Mouse (Mus musculus): ENCODE measurements at regions not wholly inside any gene's neighbourhood (a gene's known extent, or its start where the extent isn't known, plus 50 kb on each side); places are given as distances from the start of the nearest gene placed in this dataset.

DNA sequence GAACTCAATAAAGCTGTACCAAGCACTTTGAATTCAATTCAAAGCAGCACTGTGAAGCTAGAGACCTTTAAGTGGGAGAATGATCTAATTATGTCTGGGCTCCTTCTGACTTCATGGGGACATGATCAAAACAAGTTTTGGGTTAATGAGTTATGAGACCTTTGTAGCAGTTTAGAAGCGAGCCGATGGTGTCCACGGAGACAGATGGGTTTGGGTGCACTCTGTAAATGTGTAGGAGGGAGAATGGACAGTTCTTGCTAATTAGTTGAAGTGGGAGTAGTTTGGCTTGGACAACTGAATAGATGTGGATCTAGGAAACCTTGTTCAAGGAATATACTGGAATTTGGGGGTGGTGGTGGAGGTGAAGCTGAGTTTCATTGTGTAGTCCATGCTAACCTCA lies 186.3 kb upstream of the Cldn34b3 start:
- no peak overlapping the region for H3K4me3 ChIP-seq (ENCODE audit: low read depth, low read length)
- no peaks in the 10 kb centered on the region for H3K36me3 ChIP-seq (ENCODE audit: control insufficient read depth, insufficient read depth, low read length)
- no peaks in the 10 kb centered on the region for H3K9me3 ChIP-seq (replicated peaks; ENCODE audit: control insufficient read depth, low read length, poor library complexity, severe bottlenecking)
- H3K27me3 ChIP-seq (ENCODE audit: control insufficient read depth, insufficient read depth, low read depth, low read length) = no peaks in the 10 kb centered on the region
- H3K4me2 ChIP-seq (ENCODE audit: low read length) = no peak overlapping the region
- H3K27ac ChIP-seq (ENCODE audit: low read length) = no peak overlapping the region
- no peak overlapping the region for H3K9ac ChIP-seq (ENCODE audit: low read depth, low read length)
- ATAC-seq = no peak
- WGBS = 49% methylated on average over 3 of the region's 3 CpGs
- no peaks in the 10 kb centered on the region for H3K4me1 ChIP-seq (ENCODE audit: control insufficient read depth, insufficient read depth, low read length)

DNA sequence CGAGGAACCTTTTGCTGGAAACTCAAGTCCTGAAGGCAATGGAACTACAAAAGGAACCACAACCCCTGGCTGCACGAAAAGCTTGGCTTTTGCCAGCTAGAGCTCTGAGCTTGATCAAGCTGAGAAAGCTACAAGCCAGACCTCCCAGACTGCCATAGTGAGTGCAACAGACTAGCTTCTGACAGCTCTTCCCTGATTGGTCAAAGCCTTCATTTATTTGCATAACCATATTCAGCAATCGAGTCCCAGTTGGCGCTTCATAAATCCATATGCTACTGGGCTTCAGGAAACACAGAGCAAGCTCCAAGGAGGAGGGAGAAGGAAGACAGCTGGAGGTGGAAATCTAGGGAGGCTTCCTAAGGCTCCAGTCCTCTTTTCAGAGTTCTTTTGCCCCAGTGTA lies 181.4 kb upstream of the Cldn34b3 start:
- 80% methylated on average over 4 of the region's 4 CpGs for WGBS
- H3K9me3 ChIP-seq (replicated peaks; ENCODE audit: control insufficient read depth, low read length, poor library complexity, severe bottlenecking) = no peaks in the 10 kb centered on the region
- no peak overlapping the region for H3K4me2 ChIP-seq (ENCODE audit: low read length)
- H3K36me3 ChIP-seq (ENCODE audit: control insufficient read depth, insufficient read depth, low read length) = no peaks in the 10 kb centered on the region
- no peak overlapping the region for H3K27ac ChIP-seq (ENCODE audit: low read length)
- H3K4me3 ChIP-seq (ENCODE audit: low read depth, low read length) = no peak overlapping the region
- H3K4me1 ChIP-seq (ENCODE audit: control insufficient read depth, insufficient read depth, low read length) = no peaks in the 10 kb centered on the region
- no peaks in the 10 kb centered on the region for H3K27me3 ChIP-seq (ENCODE audit: control insufficient read depth, insufficient read depth, low read depth, low read length)
- no peak overlapping the region for H3K9ac ChIP-seq (ENCODE audit: low read depth, low read length)
- no peak for ATAC-seq

DNA sequence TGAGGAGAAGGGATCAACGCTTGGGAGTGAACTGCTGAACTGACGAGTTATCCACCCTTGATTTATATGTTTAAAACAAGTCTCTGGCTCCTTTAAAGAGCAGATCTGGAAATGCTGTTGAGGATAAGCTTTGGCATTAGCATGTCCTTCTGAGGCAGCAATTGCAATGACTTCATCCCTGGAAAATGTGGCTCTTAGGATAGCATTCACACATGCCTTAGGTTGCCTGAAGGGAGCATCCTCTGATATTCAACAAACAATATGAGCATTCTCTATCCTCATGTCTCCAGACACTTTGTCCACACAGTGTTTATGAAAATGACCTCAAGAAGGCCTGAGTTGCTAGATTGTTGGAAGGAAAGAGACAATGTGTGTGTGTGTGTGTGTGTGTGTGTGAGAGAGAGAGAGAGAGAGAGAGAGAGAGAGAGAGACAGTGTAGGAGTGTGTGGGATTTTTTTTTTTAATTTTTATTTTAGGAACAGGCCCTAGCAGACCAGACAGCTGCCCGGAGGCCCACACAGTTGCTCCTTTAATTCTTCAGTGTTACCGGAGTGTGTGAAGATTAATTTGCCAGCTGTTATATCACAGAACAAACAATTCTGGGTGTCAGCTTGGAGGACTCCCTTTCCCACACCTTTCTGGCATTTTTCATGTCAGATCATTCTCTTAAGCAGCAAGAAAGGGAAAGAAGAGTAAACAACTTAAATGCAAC lies 153.2 kb upstream of the Cldn34b3 start:
- Histone ChIP-seq H3K9me3 (replicated peaks; ENCODE audit: control insufficient read depth, low read length, poor library complexity, severe bottlenecking) (no peaks in the 10 kb centered on the region), H3K4me1 (ENCODE audit: control insufficient read depth, insufficient read depth, low read length) (no peaks in the 10 kb centered on the region), H3K27me3 (ENCODE audit: control insufficient read depth, insufficient read depth, low read depth, low read length) (no peaks in the 10 kb centered on the region), H3K9ac (ENCODE audit: low read depth, low read length) (no peak overlapping the region), H3K27ac (ENCODE audit: low read length) (no peak overlapping the region), H3K36me3 (ENCODE audit: control insufficient read depth, insufficient read depth, low read length) (no peaks in the 10 kb centered on the region), H3K4me2 (ENCODE audit: low read length) (no peak overlapping the region), H3K4me3 (ENCODE audit: low read depth, low read length) (no peak overlapping the region)
- ATAC-seq = no peak
- WGBS = 61% methylated on average over 4 of the region's 4 CpGs

DNA sequence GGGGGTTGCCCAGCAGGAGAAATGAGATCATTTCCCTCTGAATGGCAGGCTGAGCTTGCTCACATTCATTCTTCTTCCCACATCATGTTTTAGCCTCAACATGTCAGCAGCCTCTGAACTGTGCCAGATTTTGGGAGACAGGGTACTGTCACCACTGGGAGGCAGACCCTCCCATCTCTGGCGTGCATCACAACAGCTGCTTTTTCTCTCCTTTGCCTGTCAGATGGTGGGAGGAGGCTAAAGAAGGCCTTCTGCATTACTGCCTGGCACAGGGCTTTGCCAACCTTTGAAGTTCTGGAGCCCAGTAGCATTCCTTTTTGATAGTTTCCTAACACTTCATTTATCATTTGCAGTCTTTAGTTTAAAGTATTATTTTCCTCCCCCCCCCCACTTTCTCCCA lies 148.0 kb upstream of the Cldn34b3 start:
- 17% methylated on average over 1 of the region's 1 CpGs for WGBS
- Histone ChIP-seq H3K9ac (ENCODE audit: low read depth, low read length) (no peak overlapping the region), H3K4me1 (ENCODE audit: control insufficient read depth, insufficient read depth, low read length) (no peaks in the 10 kb centered on the region), H3K27ac (ENCODE audit: low read length) (no peak overlapping the region), H3K9me3 (replicated peaks; ENCODE audit: control insufficient read depth, low read length, poor library complexity, severe bottlenecking) (no peaks in the 10 kb centered on the region), H3K27me3 (ENCODE audit: control insufficient read depth, insufficient read depth, low read depth, low read length) (no peaks in the 10 kb centered on the region), H3K4me3 (ENCODE audit: low read depth, low read length) (no peak overlapping the region), H3K36me3 (ENCODE audit: control insufficient read depth, insufficient read depth, low read length) (no peaks in the 10 kb centered on the region), H3K4me2 (ENCODE audit: low read length) (no peak overlapping the region)
- ATAC-seq = no peak

DNA sequence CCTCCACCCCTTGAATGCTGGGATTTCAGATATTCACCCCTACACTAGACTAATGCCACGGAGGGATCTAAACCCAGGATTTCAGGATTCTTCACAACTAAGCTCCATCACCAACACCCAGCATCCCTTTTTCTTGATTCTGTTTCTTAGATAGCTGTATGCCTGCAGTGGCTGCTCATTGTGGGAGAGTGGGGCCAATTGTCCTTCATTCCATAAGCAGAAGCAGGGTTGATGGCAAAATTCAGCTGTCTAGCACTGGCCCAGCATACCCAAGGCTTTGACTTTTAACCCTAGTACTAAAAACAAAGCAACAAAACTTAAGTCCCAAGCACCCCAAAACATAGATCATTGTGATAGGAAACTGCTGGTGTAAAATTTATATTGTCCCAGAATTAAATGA lies 147.5 kb upstream of the Cldn34b3 start:
- H3K27me3 ChIP-seq (ENCODE audit: control insufficient read depth, insufficient read depth, low read depth, low read length) = no peaks in the 10 kb centered on the region
- H3K36me3 ChIP-seq (ENCODE audit: control insufficient read depth, insufficient read depth, low read length) = no peaks in the 10 kb centered on the region
- H3K9ac ChIP-seq (ENCODE audit: low read depth, low read length) = no peak overlapping the region
- H3K4me2 ChIP-seq (ENCODE audit: low read length) = no peak overlapping the region
- no peaks in the 10 kb centered on the region for H3K4me1 ChIP-seq (ENCODE audit: control insufficient read depth, insufficient read depth, low read length)
- no peak overlapping the region for H3K4me3 ChIP-seq (ENCODE audit: low read depth, low read length)
- no peak for ATAC-seq
- H3K9me3 ChIP-seq (replicated peaks; ENCODE audit: control insufficient read depth, low read length, poor library complexity, severe bottlenecking) = no peaks in the 10 kb centered on the region
- WGBS = 67% methylated on average over 1 of the region's 1 CpGs
- no peak overlapping the region for H3K27ac ChIP-seq (ENCODE audit: low read length)

DNA sequence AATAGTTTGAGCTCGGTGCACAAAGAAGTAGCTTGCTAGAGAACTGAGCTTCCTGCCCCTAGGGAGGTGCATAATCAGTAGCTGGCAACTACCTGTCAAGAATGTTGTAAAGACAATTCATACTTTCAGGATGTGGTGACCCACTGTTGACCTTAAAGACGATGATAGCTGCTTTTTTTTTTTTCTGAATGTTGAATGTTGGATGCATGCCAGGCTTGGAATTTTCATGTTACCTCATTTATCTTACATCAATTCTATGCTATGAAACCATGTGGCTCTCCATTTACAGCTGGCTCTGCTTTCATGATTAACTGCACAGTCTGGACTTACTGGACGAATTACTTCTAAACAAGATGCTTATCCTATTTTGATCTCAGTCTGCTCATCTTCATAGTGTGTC lies 143.2 kb upstream of the Cldn34b3 start:
- WGBS = 42% methylated on average over 3 of the region's 3 CpGs
- no peaks in the 10 kb centered on the region for H3K36me3 ChIP-seq (ENCODE audit: control insufficient read depth, insufficient read depth, low read length)

DNA sequence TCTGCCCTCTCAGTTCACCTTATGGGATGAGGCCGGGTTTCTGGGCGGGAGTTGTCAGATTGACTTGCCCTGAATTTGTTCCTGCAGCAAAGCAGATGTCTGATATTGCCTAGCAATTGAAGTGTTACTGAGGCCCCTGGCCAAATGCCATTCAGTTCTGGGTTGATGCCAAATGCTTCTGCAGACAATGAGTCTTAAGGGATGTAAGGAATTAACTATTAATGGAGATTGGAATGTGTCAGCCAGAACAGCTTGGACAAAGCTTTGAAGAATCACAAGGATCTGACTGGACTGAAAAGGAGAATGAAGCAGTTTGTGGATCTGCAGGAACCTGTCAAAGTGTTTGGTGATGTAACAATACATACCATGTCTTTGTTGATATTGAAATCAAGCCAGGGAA lies 140.7 kb upstream of the Cldn34b3 start:
- no peaks in the 10 kb centered on the region for H3K9me3 ChIP-seq (replicated peaks; ENCODE audit: control insufficient read depth, low read length, poor library complexity, severe bottlenecking)
- no peaks in the 10 kb centered on the region for H3K36me3 ChIP-seq (ENCODE audit: control insufficient read depth, insufficient read depth, low read length)
- ATAC-seq = 0 out of 2 replicates have a peak, but pooled peaks have one; percentile 28
- H3K4me2 ChIP-seq (ENCODE audit: low read length) = no peak overlapping the region
- 46% methylated on average over 2 of the region's 2 CpGs for WGBS
- no peak overlapping the region for H3K27ac ChIP-seq (ENCODE audit: low read length)
- no peak overlapping the region for H3K9ac ChIP-seq (ENCODE audit: low read depth, low read length)
- H3K4me1 ChIP-seq (ENCODE audit: control insufficient read depth, insufficient read depth, low read length) = no peaks in the 10 kb centered on the region
- no peak overlapping the region for H3K4me3 ChIP-seq (ENCODE audit: low read depth, low read length)
- no peaks in the 10 kb centered on the region for H3K27me3 ChIP-seq (ENCODE audit: control insufficient read depth, insufficient read depth, low read depth, low read length)

More for the DNA sequence above, 143.2 kb upstream of the Cldn34b3 start:
- Histone ChIP-seq H3K4me1 (ENCODE audit: control insufficient read depth, insufficient read depth, low read length) (no peaks in the 10 kb centered on the region), H3K9me3 (replicated peaks; ENCODE audit: control insufficient read depth, low read length, poor library complexity, severe bottlenecking) (no peaks in the 10 kb centered on the region), H3K9ac (ENCODE audit: low read depth, low read length) (no peak overlapping the region), H3K4me2 (ENCODE audit: low read length) (no peak overlapping the region), H3K27ac (ENCODE audit: low read length) (no peak overlapping the region), H3K4me3 (ENCODE audit: low read depth, low read length) (no peak overlapping the region), H3K27me3 (ENCODE audit: control insufficient read depth, insufficient read depth, low read depth, low read length) (no peaks in the 10 kb centered on the region)
- ATAC-seq = no peak

DNA sequence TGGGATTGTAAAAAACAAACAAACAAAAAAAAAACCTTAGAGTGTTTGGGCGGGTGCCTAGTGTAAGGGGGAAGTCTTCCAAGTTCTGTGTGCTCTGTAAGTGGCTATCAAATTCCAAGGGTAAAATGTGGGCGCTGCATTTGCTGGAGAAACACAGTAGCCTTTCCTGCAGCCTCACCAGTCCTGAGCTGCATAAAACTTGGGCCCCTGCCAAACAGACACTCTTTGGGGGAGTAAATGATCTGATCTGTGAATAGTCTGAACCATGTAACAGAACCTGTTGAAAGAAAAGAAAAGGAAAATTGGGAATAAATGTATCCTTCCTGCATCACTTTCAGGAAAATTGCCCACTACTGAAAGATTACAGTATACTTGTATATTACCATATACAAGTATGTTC lies 126.4 kb upstream of the Cldn34b3 start:
- Histone ChIP-seq H3K4me2 (ENCODE audit: low read length) (no peak overlapping the region), H3K27me3 (ENCODE audit: control insufficient read depth, insufficient read depth, low read depth, low read length) (no peaks in the 10 kb centered on the region), H3K27ac (ENCODE audit: low read length) (no peak overlapping the region), H3K9ac (ENCODE audit: low read depth, low read length) (no peak overlapping the region), H3K4me1 (ENCODE audit: control insufficient read depth, insufficient read depth, low read length) (no peaks in the 10 kb centered on the region), H3K36me3 (ENCODE audit: control insufficient read depth, insufficient read depth, low read length) (no peaks in the 10 kb centered on the region), H3K9me3 (replicated peaks; ENCODE audit: control insufficient read depth, low read length, poor library complexity, severe bottlenecking) (no peaks in the 10 kb centered on the region), H3K4me3 (ENCODE audit: low read depth, low read length) (no peak overlapping the region)
- ATAC-seq = no peak
- 68% methylated on average over 2 of the region's 2 CpGs for WGBS

DNA sequence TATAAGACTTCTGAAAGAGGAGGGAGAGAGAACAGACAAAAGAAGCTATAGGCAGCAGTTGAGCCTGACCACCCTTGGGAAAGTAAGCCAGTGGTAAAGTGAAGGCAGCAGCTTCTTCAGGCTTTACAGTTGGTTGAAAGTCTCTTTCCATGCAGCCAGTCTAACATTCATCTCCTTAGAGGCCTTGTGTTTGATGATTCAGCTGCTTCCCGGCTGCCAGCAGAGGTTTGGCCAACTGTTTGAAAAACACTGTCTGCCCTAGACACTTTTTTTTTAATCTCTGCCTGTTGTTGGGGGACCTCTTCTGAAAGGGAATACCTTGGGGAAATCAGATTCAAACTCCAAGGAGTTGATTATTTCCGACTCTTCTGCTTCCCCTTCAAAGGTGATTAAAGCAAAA lies 123.1 kb upstream of the Cldn34b3 start:
- Histone ChIP-seq H3K9me3 (replicated peaks; ENCODE audit: control insufficient read depth, low read length, poor library complexity, severe bottlenecking) (no peaks in the 10 kb centered on the region), H3K36me3 (ENCODE audit: control insufficient read depth, insufficient read depth, low read length) (no peaks in the 10 kb centered on the region), H3K4me1 (ENCODE audit: control insufficient read depth, insufficient read depth, low read length) (no peaks in the 10 kb centered on the region), H3K27ac (ENCODE audit: low read length) (no peak overlapping the region), H3K4me2 (ENCODE audit: low read length) (no peak overlapping the region), H3K9ac (ENCODE audit: low read depth, low read length) (no peak overlapping the region), H3K27me3 (ENCODE audit: control insufficient read depth, insufficient read depth, low read depth, low read length) (no peaks in the 10 kb centered on the region), H3K4me3 (ENCODE audit: low read depth, low read length) (no peak overlapping the region)
- ATAC-seq = no peak
- WGBS = 68% methylated on average over 2 of the region's 2 CpGs
